Comparison of ENCODE assay signal across 23 mouse cellular contexts in genomic region chr5:46007446-46007845, GRCm38 (mm10).
A peak's percentile ranks its signal among the peaks of the same experiment; 100 is the strongest.
DNase-seq lines count a peak whose midpoint lies in the region; ATAC-seq and TF ChIP-seq lines count a peak whose summit lies in the region.
"Had no signal": no experiment of that assay in that cellular context is flagged by ENCODE, and none has a peak within 500 bp of the region (broad histone marks: within the 10 kb centered on the region; RNA-seq: fewer than 3 reads in every experiment).

No protein-coding gene starts in this region.

- H3K27me3 ChIP-seq in lung, postnatal 0 days (replicated peaks; ENCODE audit: insufficient read depth, low read length): no peaks in the 10 kb centered on the region
- H3K27me3 ChIP-seq: embryonic facial prominence, embryonic 13.5 days; embryonic facial prominence, embryonic 15.5 days; forebrain, embryonic 12.5 days had no signal

- no peak overlapping the region for H3K9ac ChIP-seq in lung, postnatal 0 days (replicated peaks; ENCODE audit: low read depth)
- H3K9ac ChIP-seq: embryonic facial prominence, embryonic 13.5 days; embryonic facial prominence, embryonic 15.5 days; forebrain, embryonic 12.5 days had no signal

- no peak for DNase-seq in layer of hippocampus, adult 2 months (ENCODE audit: low spot score in 2 of 2)
- no peak for DNase-seq in layer of hippocampus, postnatal 36 days
- peak; percentile 38 for DNase-seq in lung, postnatal 0 days (ENCODE audit: low spot score)
- no peak for DNase-seq in lung, postnatal 10 days
- DNase-seq in retina, postnatal 1 day: peak; percentile 79
- no peak for DNase-seq in retina, embryonic 14.5 days (ENCODE audit: low spot score)
- no peak for DNase-seq in right cerebral cortex, postnatal 25 days
- DNase-seq: adrenal gland, adult 2 months; adrenal gland, postnatal 10 days; adrenal gland, postnatal 25 days; cerebellum, adult 11 months; cerebellum, adult 18-20 months; cerebellum, adult 8-10 months; cerebellum, adult 9-11 months; cerebellum, postnatal 14 days; cerebellum, postnatal 36 days; embryo, embryonic 11 days had no signal

- no peak for TF ChIP-seq EP300 in lung, postnatal 0 days (IDR thresholded peaks at IDR 0.05)

- peak; percentile 32; the same call in 1 of the 2 replicates for ATAC-seq in lung, postnatal 0 days
- ATAC-seq: forebrain, embryonic 14.5 days had no signal

- H3K36me3 ChIP-seq in lung, postnatal 0 days (ENCODE audit: insufficient read depth, low read length): no peaks in the 10 kb centered on the region
- H3K36me3 ChIP-seq: embryonic facial prominence, embryonic 13.5 days; embryonic facial prominence, embryonic 15.5 days; forebrain, embryonic 10.5 days; forebrain, embryonic 12.5 days had no signal

- 69% methylated on average over 9 of the region's 9 CpGs for WGBS in lung, postnatal 0 days

- no peak for TF ChIP-seq CTCF in layer of hippocampus, adult 2 months (conservative IDR thresholded peaks at IDR 0.05)
- no peak for TF ChIP-seq CTCF in lung, postnatal 0 days (IDR thresholded peaks at IDR 0.05)

- no peaks in the 10 kb centered on the region for H3K4me1 ChIP-seq in lung, postnatal 0 days (ENCODE audit: insufficient read depth, low read depth, low read length)
- H3K4me1 ChIP-seq: embryonic facial prominence, embryonic 13.5 days; embryonic facial prominence, embryonic 15.5 days; forebrain, embryonic 10.5 days; forebrain, embryonic 12.5 days had no signal

- H3K9me3 ChIP-seq in lung, postnatal 0 days (ENCODE audit: low read length): no peaks in the 10 kb centered on the region
- H3K9me3 ChIP-seq: embryonic facial prominence, embryonic 13.5 days; embryonic facial prominence, embryonic 15.5 days; forebrain, embryonic 10.5 days; forebrain, embryonic 12.5 days had no signal

- peak overlapping the region; percentile 53 for H3K27ac ChIP-seq in layer of hippocampus, adult 2 months
- no peak overlapping the region for H3K27ac ChIP-seq in lung, postnatal 0 days (ENCODE audit: low read length)
- H3K27ac ChIP-seq: embryonic facial prominence, embryonic 13.5 days; embryonic facial prominence, embryonic 15.5 days; forebrain, embryonic 10.5 days; forebrain, embryonic 12.5 days had no signal

- no peak overlapping the region for H3K4me2 ChIP-seq in lung, postnatal 0 days (replicated peaks; ENCODE audit: low read depth, low read length)
- H3K4me2 ChIP-seq: embryonic facial prominence, embryonic 13.5 days; embryonic facial prominence, embryonic 15.5 days; forebrain, embryonic 12.5 days had no signal

- no peak overlapping the region for H3K4me3 ChIP-seq in layer of hippocampus, adult 2 months
- no peak overlapping the region for H3K4me3 ChIP-seq in lung, postnatal 0 days (ENCODE audit: low read depth, low read length)
- H3K4me3 ChIP-seq: embryonic facial prominence, embryonic 13.5 days; embryonic facial prominence, embryonic 15.5 days; erythroblast, embryonic 14.5 days; forebrain, embryonic 10.5 days; forebrain, embryonic 12.5 days had no signal

Comparison
In these comparisons a context has a peak if more than half of its experiments do, and no peak if none do; other contexts are left out.
1. DNase-seq: peak in lung, postnatal 0 days (single experiment) and retina, postnatal 1 day (single experiment); none in layer of hippocampus, adult 2 months (0 of 2), layer of hippocampus, postnatal 36 days (0 of 2), lung, postnatal 10 days (single experiment), retina, embryonic 14.5 days (single experiment) and right cerebral cortex, postnatal 25 days (single experiment).